Mouse (Mus musculus): ENCODE data around the gene Smad3. TPM values are rescaled to one million over a fixed set of nuclear protein-coding genes. Genes with fewer than 3 reads are reported as not detected.

Gene Smad3
- polyA plus RNA-seq, 1 experiment from 2014 or later: 11.8 TPM

DNA sequence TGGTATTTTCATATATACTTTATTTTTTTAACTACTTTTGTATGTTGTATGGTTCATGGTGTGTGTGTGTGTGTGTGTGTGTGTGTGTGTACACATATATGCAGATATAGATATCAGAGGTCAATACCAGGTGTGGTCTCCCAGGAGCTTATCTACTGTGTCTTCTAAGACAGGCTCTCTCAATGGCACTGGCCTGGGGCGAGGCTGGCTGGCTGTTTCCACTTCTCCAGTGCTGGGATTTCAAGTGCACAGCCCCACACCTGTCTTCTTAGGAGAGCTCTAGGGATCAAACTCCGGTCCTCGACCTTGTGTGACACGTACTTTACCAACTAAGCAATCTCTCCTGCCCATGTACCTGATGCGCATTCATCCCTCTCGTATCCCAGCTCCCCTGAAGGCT lies 30.7 kb downstream of the Smad3 start:
- Histone ChIP-seq H3K9ac (replicated peaks; ENCODE audit: low read depth) (no peak overlapping the region), H3K4me2 (replicated peaks; ENCODE audit: low read depth, low read length) (no peak overlapping the region), H3K27me3 (replicated peaks; ENCODE audit: insufficient read depth, low read length) (no peaks in the 10 kb centered on the region), H3K4me1 (ENCODE audit: insufficient read depth, low read depth, low read length) (peaks cover 24% of the 10 kb centered on the region; the same call in 1 of the 2 replicates), H3K27ac (ENCODE audit: low read length) (no peak overlapping the region), H3K9me3 (ENCODE audit: low read length) (no peaks in the 10 kb centered on the region), H3K36me3 (ENCODE audit: insufficient read depth, low read length) (no peaks in the 10 kb centered on the region), H3K4me3 (ENCODE audit: low read depth, low read length) (no peak overlapping the region)
- ATAC-seq (no peak), DNase-seq (ENCODE audit: low spot score) (no peak)
- TF ChIP-seq CTCF (IDR thresholded peaks at IDR 0.05) (no peak), EP300 (IDR thresholded peaks at IDR 0.05) (no peak)
- WGBS: 70% methylated on average over 6 of the region's 6 CpGs

- peak overlapping the region; percentile 77 for H3K27ac ChIP-seq (ENCODE audit: low read length)
- DNase-seq (ENCODE audit: low spot score): peak; percentile 70
- no peak overlapping the region for H3K9ac ChIP-seq (replicated peaks; ENCODE audit: low read depth)
- H3K4me1 ChIP-seq (ENCODE audit: insufficient read depth, low read depth, low read length): peaks cover 27% of the 10 kb centered on the region; the same call in 1 of the 2 replicates
- no peaks in the 10 kb centered on the region for H3K36me3 ChIP-seq (ENCODE audit: insufficient read depth, low read length)
- no peak overlapping the region for H3K4me3 ChIP-seq (ENCODE audit: low read depth, low read length)
- no peaks in the 10 kb centered on the region for H3K27me3 ChIP-seq (replicated peaks; ENCODE audit: insufficient read depth, low read length)
- peak; percentile 51 for ATAC-seq
- TF ChIP-seq CTCF (IDR thresholded peaks at IDR 0.05) (no peak), EP300 (IDR thresholded peaks at IDR 0.05) (no peak)
- 33% methylated on average over 13 of the region's 13 CpGs for WGBS
- no peaks in the 10 kb centered on the region for H3K9me3 ChIP-seq (ENCODE audit: low read length)
- H3K4me2 ChIP-seq (replicated peaks; ENCODE audit: low read depth, low read length): no peak overlapping the region
Observed at GRCm38 (mm10) chr9:63726088-63727010, 31.4 kb downstream of the Smad3 start.

DNA sequence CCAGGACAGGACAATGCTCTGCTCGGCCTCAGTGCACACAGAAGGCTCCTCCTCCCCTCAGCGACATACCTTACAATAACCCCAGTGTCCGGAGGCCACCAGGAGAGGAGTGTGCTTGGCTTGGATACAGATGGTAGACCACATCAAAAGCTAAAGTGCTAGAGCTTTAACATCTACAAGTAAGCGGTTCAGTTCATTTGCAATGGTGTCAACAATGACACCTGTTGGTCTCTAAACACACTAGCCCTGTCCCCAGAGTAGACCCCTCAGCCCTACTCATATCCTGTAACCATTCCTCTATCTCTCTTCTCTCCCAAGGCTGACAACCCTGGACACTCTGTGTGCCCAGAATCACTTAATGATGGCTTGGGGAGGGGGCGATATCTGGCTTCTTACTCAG lies 33.0 kb downstream of the Smad3 start:
- H3K27me3 ChIP-seq (replicated peaks; ENCODE audit: insufficient read depth, low read length): no peaks in the 10 kb centered on the region
- DNase-seq (ENCODE audit: low spot score) (no peak), ATAC-seq (no peak)
- no peak overlapping the region for H3K9ac ChIP-seq (replicated peaks; ENCODE audit: low read depth)
- peaks cover 42% of the 10 kb centered on the region for H3K4me1 ChIP-seq (ENCODE audit: insufficient read depth, low read depth, low read length)
- TF ChIP-seq CTCF (IDR thresholded peaks at IDR 0.05) (no peak), EP300 (IDR thresholded peaks at IDR 0.05) (no peak)
- 83% methylated on average over 5 of the region's 5 CpGs for WGBS
- H3K27ac ChIP-seq (ENCODE audit: low read length): no peak overlapping the region
- H3K4me2 ChIP-seq (replicated peaks; ENCODE audit: low read depth, low read length): no peak overlapping the region
- H3K4me3 ChIP-seq (ENCODE audit: low read depth, low read length): no peak overlapping the region
- H3K9me3 ChIP-seq (ENCODE audit: low read length): no peaks in the 10 kb centered on the region
- H3K36me3 ChIP-seq (ENCODE audit: insufficient read depth, low read length): no peaks in the 10 kb centered on the region

- Histone ChIP-seq H3K4me2 (replicated peaks; ENCODE audit: low read depth, low read length) (no peak overlapping the region), H3K9me3 (ENCODE audit: low read length) (no peaks in the 10 kb centered on the region), H3K4me3 (ENCODE audit: low read depth, low read length) (no peak overlapping the region), H3K36me3 (ENCODE audit: insufficient read depth, low read length) (no peaks in the 10 kb centered on the region), H3K27ac (ENCODE audit: low read length) (peak overlapping the region; percentile 52), H3K4me1 (ENCODE audit: insufficient read depth, low read depth, low read length) (peaks cover 50% of the 10 kb centered on the region), H3K9ac (replicated peaks; ENCODE audit: low read depth) (no peak overlapping the region), H3K27me3 (replicated peaks; ENCODE audit: insufficient read depth, low read length) (no peaks in the 10 kb centered on the region)
- WGBS: 72% methylated on average over 9 of the region's 9 CpGs
- no peak for ATAC-seq
- no peak for TF ChIP-seq CTCF (IDR thresholded peaks at IDR 0.05)
- TF ChIP-seq EP300 (IDR thresholded peaks at IDR 0.05): no peak
- no peak for DNase-seq (ENCODE audit: low spot score)
Observed at GRCm38 (mm10) chr9:63722918-63723317, 34.9 kb downstream of the Smad3 start.

DNA sequence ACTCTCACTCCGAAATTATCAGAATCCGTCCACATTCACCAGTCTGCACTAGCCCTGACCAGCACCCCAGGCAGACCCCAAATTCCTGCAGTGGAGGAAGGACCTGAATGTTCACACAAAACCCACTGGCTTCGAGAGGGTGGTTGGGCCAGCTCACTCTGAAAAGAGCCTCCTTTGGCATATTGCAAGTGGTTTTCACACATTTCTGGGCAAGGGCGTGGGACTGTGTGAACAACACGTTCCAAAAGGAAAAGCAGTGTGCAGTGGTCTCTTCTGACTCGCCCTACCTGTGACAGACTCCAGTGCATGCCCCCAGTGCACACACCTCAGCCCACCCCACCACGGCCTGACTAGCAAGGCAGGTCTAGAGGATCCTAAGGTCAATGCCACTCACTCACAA lies 35.4 kb downstream of the Smad3 start:
- Histone ChIP-seq H3K4me2 (replicated peaks; ENCODE audit: low read depth, low read length) (no peak overlapping the region), H3K27me3 (replicated peaks; ENCODE audit: insufficient read depth, low read length) (no peaks in the 10 kb centered on the region), H3K9ac (replicated peaks; ENCODE audit: low read depth) (no peak overlapping the region), H3K36me3 (ENCODE audit: insufficient read depth, low read length) (no peaks in the 10 kb centered on the region), H3K27ac (ENCODE audit: low read length) (peak overlapping the region; percentile 52; the same call in 1 of the 2 replicates), H3K4me3 (ENCODE audit: low read depth, low read length) (no peak overlapping the region), H3K4me1 (ENCODE audit: insufficient read depth, low read depth, low read length) (peaks cover 46% of the 10 kb centered on the region), H3K9me3 (ENCODE audit: low read length) (no peaks in the 10 kb centered on the region)
- TF ChIP-seq CTCF (IDR thresholded peaks at IDR 0.05) (no peak), EP300 (IDR thresholded peaks at IDR 0.05) (0 out of 2 replicates have a peak, but pooled peaks have one; percentile 5)
- ATAC-seq (no peak), DNase-seq (ENCODE audit: low spot score) (no peak)
- 73% methylated on average over 7 of the region's 7 CpGs for WGBS

DNA sequence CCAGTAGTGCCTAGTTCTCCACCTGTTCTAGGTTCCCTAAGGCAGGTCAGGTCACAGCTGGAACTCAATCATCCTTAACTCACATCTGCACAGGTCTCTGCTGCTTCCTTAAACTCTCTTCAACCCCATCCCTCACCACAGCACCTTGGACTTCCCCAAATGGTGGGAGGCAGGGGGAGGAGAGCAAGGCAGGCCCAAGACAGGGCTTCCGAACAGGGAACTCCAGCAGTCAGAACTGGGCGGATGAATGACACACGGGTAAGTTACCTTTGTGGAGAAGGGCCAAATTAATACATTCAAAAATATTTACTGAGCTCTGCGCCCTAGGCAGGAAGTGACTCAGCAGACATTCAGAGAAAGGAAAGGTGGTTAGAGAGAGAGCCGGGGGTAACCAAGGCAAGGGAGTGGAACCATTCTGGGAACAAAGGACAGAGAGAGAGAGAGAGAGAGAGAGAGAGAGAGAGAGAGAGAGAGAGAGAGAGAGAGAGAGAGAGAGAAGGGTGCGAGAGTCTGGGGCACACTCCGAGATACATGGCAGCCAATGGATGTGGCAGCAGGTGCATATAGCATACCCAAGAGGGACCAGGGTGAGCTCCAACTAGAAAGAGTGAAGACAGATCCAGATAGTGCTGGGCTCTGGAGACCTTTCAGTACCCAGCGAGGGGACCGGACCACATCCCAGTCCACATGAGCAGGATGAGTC lies 36.1 kb downstream of the Smad3 start:
- DNase-seq (ENCODE audit: low spot score) (peak; percentile 75), ATAC-seq (no peak)
- Histone ChIP-seq H3K9me3 (ENCODE audit: low read length) (no peaks in the 10 kb centered on the region), H3K4me2 (replicated peaks; ENCODE audit: low read depth, low read length) (no peak overlapping the region), H3K4me3 (ENCODE audit: low read depth, low read length) (no peak overlapping the region), H3K36me3 (ENCODE audit: insufficient read depth, low read length) (no peaks in the 10 kb centered on the region), H3K27ac (ENCODE audit: low read length) (peak overlapping the region; percentile 52), H3K9ac (replicated peaks; ENCODE audit: low read depth) (no peak overlapping the region), H3K27me3 (replicated peaks; ENCODE audit: insufficient read depth, low read length) (no peaks in the 10 kb centered on the region), H3K4me1 (ENCODE audit: insufficient read depth, low read depth, low read length) (peaks cover 47% of the 10 kb centered on the region)
- 51% methylated on average over 9 of the region's 9 CpGs for WGBS
- TF ChIP-seq CTCF (IDR thresholded peaks at IDR 0.05): no peak
- 0 out of 2 replicates have a peak, but pooled peaks have one; percentile 5 for TF ChIP-seq EP300 (IDR thresholded peaks at IDR 0.05)
